Mouse (Mus musculus) adrenal gland, adult 10 weeks (tissue): ENCODE data around the gene Mtr. TPM values are rescaled to one million over a fixed set of nuclear protein-coding genes. Genes with fewer than 3 reads are reported as not detected.

ENCODE experiments used
- polyA plus RNA-seq: library from polyadenylated mRNA; stranded (reverse); fragments of 350-450 nt; fragmentation: Illumina TruSeq; extraction: RNeasy Lipid Tissue Mini Kit (QIAGEN cat#74804); gene quantifications from one replicate; pipeline ENCODE4 v1.2.3, GENCODE M21; 2014; ENCODE audit warnings: low read depth, low replicate concordance

The Mtr gene
- polyA plus RNA-seq = 26.1 TPM

DNA sequence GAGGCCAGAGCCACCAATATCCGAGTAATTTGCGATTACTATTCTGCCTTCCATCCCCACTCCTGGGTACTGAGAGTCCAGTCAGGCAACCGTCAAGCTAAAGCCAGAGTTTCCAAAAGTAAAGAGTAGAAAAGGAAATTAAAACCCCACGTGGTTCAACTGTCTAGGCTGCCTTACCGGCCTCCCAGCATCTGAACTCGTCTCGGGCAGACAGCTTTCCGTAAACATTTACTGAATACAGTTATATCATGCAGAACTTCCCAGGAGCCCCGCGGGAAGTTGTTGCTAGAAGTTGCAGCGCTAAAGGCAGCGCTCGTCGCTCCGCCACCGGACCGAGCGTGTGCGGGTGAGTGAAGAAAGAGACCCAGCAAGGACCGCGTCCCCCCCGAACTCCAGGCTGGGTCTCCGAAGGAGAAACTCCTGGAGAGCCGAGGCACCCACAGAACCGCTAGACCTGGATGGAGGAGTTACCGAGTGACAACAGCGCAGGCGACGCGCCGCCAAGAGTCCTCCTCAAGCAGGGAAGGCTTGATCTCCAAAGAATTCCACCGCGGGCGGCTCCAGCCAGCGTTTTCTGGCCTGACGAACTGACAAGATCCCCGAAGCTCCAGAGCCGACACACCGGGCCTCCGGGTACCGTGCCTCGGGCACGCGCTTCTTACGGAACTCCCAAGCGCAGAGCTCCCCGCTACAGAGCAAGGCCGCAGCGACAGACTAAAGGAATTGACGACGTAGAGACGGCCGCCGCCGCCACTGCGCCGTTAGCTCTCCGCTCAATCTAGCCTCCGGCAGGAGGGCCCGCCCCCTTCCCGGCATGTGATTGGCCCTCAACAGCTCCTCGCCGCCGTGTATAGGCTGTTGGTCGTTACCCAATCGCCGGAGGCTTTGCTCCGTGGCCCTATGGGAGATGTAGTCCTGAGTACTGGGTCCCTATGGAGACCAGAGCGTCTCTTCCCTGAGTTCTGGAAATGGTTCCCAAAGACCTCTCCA lies at the start of gene Mtr:
TSS of gene Mtr (minus strand) at position 723 of the 990 bp plus-strand sequence.

Other genes with a start within 250 kb of the Mtr start
- gene Ryr2, start 151.2 kb downstream of the Mtr start, polyA plus RNA-seq = 4.2 TPM
- gene Actn2, start 82.6 kb upstream of the Mtr start, polyA plus RNA-seq = 0.23 TPM
- 17.0 TPM for gene Heatr1, start 136.9 kb upstream of the Mtr start, polyA plus RNA-seq
- 152 TPM for gene Lgals8, start 206.8 kb upstream of the Mtr start, polyA plus RNA-seq